Mouse (Mus musculus) heart, adult 11 months (tissue): ENCODE measurements around the gene Snw1.
A peak's percentile ranks its signal among the peaks of the same experiment; 100 is the strongest.

Source experiments
- DNase-seq: peaks from one replicate; pipeline ENCODE4 v3.0.0; 2022

Snw1 gene

DNA sequence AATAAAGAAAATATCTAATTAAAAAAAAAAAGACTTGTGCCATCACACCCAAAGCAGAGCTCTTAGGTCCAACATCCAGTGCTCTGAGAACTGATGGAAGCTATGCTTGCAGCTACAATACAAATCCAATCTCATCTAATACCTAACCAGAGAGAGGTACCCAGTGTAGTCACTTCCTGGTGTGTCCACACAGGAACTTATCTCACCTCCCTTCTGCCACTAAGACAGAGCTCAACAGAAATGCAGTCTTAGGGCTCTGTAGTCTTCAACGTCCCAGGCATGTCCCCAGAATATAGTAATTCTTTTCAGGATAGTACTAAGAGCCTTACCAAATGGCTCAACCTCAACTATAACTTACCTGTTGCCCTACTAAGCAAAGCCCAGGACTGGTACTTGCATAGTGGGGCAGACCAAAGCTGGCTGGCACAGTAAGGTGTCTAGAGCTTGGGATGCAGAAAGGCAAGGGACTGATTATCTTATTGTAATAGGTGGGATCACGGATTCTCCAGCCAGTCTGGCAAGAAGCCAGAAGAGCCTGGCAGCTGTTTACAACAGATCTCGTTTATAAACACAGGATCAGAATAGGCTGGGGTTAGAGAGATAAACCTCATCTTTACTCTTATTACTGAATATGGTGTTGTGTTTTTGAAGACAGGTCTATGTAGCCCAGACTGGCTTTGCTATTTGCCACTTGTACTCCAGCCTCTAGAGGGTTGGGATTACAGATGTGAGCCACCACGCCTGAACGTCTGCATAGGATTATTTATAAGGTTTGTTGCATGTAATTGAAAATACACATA lies 50.2 kb downstream of the Snw1 start:
- no peak for DNase-seq

DNA sequence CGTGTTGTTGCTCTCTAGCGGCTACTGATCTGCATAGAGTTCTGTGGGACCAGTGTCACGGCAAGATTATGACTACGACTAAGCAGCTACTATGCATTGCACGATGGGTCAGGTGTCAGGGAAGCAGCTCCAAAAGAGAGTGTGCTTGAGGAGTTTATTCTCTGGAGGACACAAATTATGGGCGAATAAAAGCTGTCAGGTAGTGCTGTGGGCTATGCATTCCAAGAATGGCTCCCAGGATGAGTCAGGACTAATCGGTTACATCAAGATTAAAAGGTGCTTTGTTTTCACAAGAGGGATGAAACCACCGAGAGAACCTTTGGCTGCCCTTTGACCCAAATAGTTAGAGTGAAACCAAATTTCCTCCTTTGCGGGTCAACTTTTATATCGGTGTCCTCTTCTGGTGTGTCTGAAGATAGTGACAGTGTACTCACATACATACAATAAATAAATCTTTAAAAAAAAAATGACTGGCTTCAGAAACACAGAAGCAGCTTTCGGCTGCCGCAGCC lies 52.0 kb downstream of the Snw1 start:
- no peak for DNase-seq

DNA sequence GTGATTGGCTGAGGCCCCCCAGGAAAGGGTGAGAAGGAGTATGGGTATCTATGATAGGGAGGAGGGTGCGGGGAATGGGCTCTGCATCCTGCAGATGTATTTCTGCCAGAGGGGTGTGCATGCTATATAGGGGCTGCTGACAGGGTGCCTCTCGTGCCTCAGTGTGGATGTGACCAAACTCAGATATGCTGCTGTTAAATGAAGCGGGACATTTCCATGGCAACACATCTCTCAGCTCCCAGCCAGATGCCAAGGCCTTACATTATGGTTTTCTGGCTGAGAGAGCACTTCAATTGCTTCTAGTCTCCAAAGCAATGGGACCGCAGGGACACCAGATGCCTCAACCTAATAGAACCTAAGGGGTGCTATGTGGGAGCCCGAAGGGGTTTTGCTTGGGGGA lies 53.2 kb downstream of the Snw1 start:
- DNase-seq = no peak

DNA sequence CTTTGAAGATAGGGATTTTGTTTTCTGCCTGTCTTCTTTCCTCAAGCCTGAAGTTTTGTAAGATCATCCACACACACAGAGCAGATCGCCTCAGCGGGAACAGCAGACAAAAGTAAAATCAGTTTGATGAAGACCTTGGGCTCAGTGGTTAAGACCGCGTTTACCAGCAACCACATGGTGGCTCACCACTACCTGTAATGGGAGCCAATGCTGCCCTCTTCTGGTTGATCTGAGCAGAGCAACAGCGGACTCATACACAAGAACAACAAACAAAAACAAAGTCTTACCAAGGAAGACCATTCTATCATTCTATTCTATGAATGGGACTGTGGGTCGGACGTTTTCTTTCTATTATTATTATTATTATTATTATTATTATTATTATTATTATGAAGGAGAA lies 55.4 kb downstream of the Snw1 start:
- peak; percentile 93 for DNase-seq

GRCm38 (mm10) chr12:87415358-87415757 lies 56.7 kb downstream of the Snw1 start:
- DNase-seq = peak; percentile 80

- DNase-seq = peak; percentile 92
These were observed 58.8 kb downstream of the Snw1 start for GRCm38 (mm10) chr12:87413179-87413790.

DNA sequence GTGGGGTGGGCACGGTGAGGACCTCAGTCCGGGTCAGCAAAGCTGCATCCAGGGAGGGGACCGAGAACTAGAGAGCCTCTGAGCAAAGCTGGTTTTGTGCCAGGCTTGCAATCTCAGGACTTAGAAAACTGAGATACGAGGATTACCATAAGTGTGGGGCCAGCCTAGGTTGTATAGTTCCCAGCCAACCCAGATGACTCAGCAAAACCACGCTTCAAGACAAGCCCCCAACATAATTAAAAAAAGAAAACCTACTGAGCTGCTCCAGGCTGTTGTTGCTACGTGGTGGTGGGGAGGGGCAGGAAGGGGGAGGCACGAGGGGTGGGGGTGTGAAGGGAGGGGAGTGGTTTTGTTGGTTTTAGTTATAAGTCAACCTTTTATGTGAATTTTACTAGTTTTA lies 61.1 kb downstream of the Snw1 start:
- DNase-seq = no peak

DNA sequence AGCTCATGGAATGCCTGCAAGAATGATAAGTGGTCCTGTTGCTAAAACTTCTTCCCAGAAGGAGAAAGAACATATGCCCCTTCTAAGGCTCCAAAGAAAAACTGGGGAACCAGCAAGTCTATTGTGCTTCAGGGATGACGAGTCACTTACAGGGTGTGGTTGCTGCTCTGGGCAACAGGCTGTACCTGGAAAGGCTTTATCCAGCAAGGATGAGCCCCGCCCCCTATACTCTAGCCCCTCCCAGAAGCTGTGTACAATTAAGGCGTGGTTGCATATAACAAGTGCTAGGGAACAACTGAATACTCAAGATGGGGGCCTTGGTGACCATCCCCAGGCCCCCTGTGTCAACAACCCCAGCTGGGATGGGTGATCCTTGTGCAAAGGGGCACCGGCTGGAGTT lies 63.0 kb downstream of the Snw1 start:
- no peak for DNase-seq

GRCm38 (mm10) chr12:87407869-87408605 lies 64.0 kb downstream of the Snw1 start:
- peak; percentile 97 for DNase-seq

GRCm38 (mm10) chr12:87405721-87406120 lies 66.4 kb downstream of the Snw1 start:
- DNase-seq = peak; percentile 86

DNA sequence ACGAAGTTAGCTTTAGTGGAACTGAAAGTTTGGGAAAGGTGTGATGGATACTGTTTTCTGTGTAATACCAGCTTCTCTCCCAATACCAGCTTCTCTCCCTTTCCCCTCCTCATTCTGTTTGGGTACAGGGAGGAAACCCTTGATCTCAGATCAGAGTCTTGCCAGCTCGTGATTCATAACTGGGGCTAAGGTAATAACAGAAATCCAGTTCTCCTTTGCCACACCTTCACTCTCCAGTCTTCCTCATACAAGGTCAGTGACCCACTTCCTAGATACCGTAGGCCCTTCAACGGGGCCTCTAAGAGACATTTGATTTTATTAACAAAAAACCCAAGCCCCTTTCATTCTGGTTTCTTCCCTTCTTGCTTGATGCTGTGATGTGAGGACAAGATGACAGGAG lies 66.9 kb downstream of the Snw1 start:
- DNase-seq = no peak

DNA sequence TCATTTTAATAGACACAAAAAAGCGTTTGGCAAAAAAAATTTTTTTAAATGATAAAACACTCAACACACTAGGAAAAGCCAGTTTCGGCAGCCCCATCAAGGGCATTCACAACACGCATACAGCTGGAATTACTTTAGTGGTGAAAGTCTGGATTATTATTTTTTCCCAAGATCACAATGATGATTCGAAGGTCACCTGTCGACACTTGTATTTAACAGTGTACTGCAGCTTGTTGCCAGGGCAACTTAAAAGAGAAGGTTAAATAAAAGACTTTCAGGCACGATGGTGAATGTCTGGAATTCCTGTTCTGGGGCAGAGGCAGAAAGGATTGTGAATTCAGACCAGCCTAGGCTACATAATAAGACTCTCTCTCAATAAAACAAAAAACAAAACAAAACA lies 70.2 kb downstream of the Snw1 start:
- no peak for DNase-seq

- DNase-seq = peak; percentile 80
These were observed 72.8 kb downstream of the Snw1 start for GRCm38 (mm10) chr12:87399119-87399819.
